In the genomic region with DNA sequence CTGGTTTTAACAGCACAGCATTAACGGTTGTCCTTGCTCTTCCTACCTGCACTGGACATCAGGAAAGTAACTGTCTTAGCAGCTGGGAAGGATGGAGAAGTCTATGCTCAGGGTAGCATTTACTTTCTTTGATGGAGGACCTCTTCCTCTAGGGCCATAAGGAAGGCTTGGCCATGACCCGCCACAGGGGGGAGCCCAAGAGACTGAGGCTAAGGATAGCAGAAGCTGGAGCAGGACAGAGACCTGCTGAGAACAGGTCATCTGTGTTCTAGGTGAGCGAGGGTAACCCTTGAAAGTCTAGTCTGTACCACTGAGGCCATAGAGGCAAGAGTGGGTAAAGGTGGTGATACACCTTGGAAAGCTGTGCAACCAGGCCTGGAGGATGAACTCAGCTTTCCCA, we compare ENCODE assay signal across 9 mouse cellular contexts. TPM values are rescaled to one million over a fixed set of nuclear protein-coding genes. Genes with fewer than 3 reads are reported as not detected.
DNase-seq lines count a peak whose midpoint lies in the region; ATAC-seq and TF ChIP-seq lines count a peak whose summit lies in the region.
"Had no signal": no experiment of that assay in that cellular context is flagged by ENCODE, and none has a peak within 500 bp of the region (broad histone marks: within the 10 kb centered on the region; RNA-seq: fewer than 3 reads in every experiment).

No protein-coding gene starts in this region.

- DNase-seq in heart, adult 18-20 months = peak; percentile 22 to 73
- DNase-seq in heart, postnatal 25 days (ENCODE audit: low spot score) = no peak
- peak; percentile 58 for DNase-seq in MN1 (ENCODE audit: low spot score)
- peak; percentile 19 to 41 for DNase-seq in cerebellum, postnatal 36 days
- peak in 1 of 3 experiments; percentile 3 for DNase-seq in liver, embryonic 14.5 days (ENCODE audit: low read depth in 3 of 3, low spot score in 3 of 3)
- DNase-seq in right cerebral cortex, postnatal 36 days (ENCODE audit: low spot score in 2 of 2) = peak; percentile 19 to 38
- no peak for DNase-seq in yolk sac, embryonic 10.5 days (ENCODE audit: low spot score)

- H3K4me1 ChIP-seq in liver, embryonic 14.5 days (replicated peaks; ENCODE audit: control insufficient read depth in 2 of 2, insufficient read depth in 2 of 2, low read length in 1 of 2) = no peaks in the 10 kb centered on the region

- peak; percentile 55 to 63 for ATAC-seq in hematopoietic stem cell, adult 5-6 weeks (replicated peaks in 1 of 2; ENCODE audit: insufficient read depth in 1 of 2, low FRiP score in 2 of 2, low TSS enrichment in 1 of 2, low read depth in 1 of 2, poor library complexity in 2 of 2, severe bottlenecking in 2 of 2)
- ATAC-seq in liver, embryonic 14.5 days (ENCODE audit: insufficient read depth) = no peak

- no peak overlapping the region for H3K4me3 ChIP-seq in liver, embryonic 14.5 days (ENCODE audit: insufficient read depth in 1 of 2, low read depth in 2 of 2, low read length in 2 of 2)
- H3K4me3 ChIP-seq: heart, embryonic 15.5 days had no signal

- WGBS in liver, embryonic 14.5 days (ENCODE audit: insufficient replicate concordance) = 24% methylated on average over 3 of the region's 3 CpGs

- intact Hi-C loops in heart, postnatal 25 days (cut with DNase I) = loop anchor here (2.0 kb wide), 1 partner anchor 764 kb away; no protein-coding TSS in a partner anchor

- TF ChIP-seq EP300 in liver, embryonic 14.5 days (IDR thresholded peaks at IDR 0.05; ENCODE audit: low read depth) = no peak

- H3K36me3 ChIP-seq in liver, embryonic 14.5 days (replicated peaks; ENCODE audit: control insufficient read depth, insufficient read depth, low read depth) = no peaks in the 10 kb centered on the region
- H3K36me3 ChIP-seq: heart, embryonic 15.5 days had no signal

- H3K27me3 ChIP-seq in liver, embryonic 14.5 days (ENCODE audit: control insufficient read depth, insufficient read depth, low read length) = no peaks in the 10 kb centered on the region
- H3K27me3 ChIP-seq: heart, embryonic 15.5 days had no signal

- H3K27ac ChIP-seq in liver, embryonic 14.5 days = no peak overlapping the region
- H3K27ac ChIP-seq: heart, embryonic 15.5 days had no signal

- no peak overlapping the region for H3K9ac ChIP-seq in liver, embryonic 14.5 days (replicated peaks)
- H3K9ac ChIP-seq: heart, embryonic 15.5 days had no signal

- peak; percentile 73 for TF ChIP-seq CTCF in liver, embryonic 14.5 days (IDR thresholded peaks at IDR 0.05; ENCODE audit: low read depth)

- H3K9me3 ChIP-seq in liver, embryonic 14.5 days (ENCODE audit: control insufficient read depth, low read length) = no peaks in the 10 kb centered on the region
- H3K9me3 ChIP-seq: heart, embryonic 15.5 days had no signal

- no peak overlapping the region for H3K4me2 ChIP-seq in liver, embryonic 14.5 days (ENCODE audit: low read depth)
- H3K4me2 ChIP-seq: heart, embryonic 15.5 days had no signal

RNA-seq across cellular contexts. Expression of a gene that starts 19.8 kb away (rescaled TPM):
- 1 to 10 TPM; 1.2 to 2.2 TPM for total RNA-seq in heart, adult 18-20 months (2021)
- 1 to 10 TPM; 1.0 to 1.1 TPM for total RNA-seq in heart, postnatal 25 days (2021)
- 0.38 TPM in 1 of 2 replicates, not detected in the other for total RNA-seq in hematopoietic stem cell, adult 5-6 weeks (2017)
- polyA plus RNA-seq in liver, embryonic 14.5 days (2012; rRNA removed) = 0.11 and 0.13 TPM in 2 replicates
- 0.16 and 0.28 TPM in 2 replicates for polyA plus RNA-seq in liver, embryonic 14.5 days (2014; fragmentation: Nextera tagmentation; extraction: Ambion mirVana)

Comparison
In these comparisons a context has a peak if more than half of its experiments do, and no peak if none do; other contexts are left out.
1. DNase-seq: peak in heart, adult 18-20 months (2 of 2), MN1 (single experiment), cerebellum, postnatal 36 days (2 of 2) and right cerebral cortex, postnatal 36 days (2 of 2); none in heart, postnatal 25 days (single experiment) and yolk sac, embryonic 10.5 days (single experiment).